ENCODE assay signal across 10 mouse cellular contexts in the genomic region with DNA sequence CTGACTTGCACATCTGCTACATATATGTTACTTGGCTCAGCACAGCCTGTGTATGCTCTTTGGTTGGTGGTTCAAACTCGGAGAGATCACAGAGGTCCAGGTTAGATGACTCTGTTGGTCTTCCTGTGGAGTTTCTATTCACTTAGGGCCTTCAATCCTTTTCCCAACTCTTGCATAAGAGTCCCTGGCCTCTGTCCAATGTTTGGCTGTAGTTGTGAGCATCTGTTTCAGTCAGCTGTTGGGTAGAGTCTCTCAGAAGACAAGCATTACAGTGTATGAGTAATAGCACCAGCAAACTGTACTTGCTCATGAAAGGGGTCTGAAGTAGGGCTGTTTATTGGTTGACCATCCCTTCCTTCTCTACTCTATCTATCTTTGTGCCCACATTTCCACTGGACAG.
DNase-seq lines count a peak whose midpoint lies in the region; ATAC-seq lines count a peak whose summit lies in the region.
"Had no signal": no experiment of that assay in that cellular context is flagged by ENCODE, and none has a peak within 500 bp of the region (broad histone marks: within the 10 kb centered on the region; RNA-seq: fewer than 3 reads in every experiment).

No protein-coding gene starts in this region.

- no peak overlapping the region for H3K27ac ChIP-seq in neural tube, embryonic 15.5 days (replicated peaks)
- H3K27ac ChIP-seq: midbrain, embryonic 12.5 days; stomach, embryonic 15.5 days had no signal

- 65% methylated on average over 1 of the region's 1 CpGs for WGBS in neural tube, embryonic 15.5 days

- H3K9ac ChIP-seq in neural tube, embryonic 15.5 days (replicated peaks) = no peak overlapping the region
- H3K9ac ChIP-seq: midbrain, embryonic 12.5 days; stomach, embryonic 15.5 days had no signal

- no peak for ATAC-seq in neural tube, embryonic 15.5 days (ENCODE audit: low FRiP score)
- ATAC-seq in erythroblast, adult 5-6 weeks (replicated peaks; ENCODE audit: low FRiP score, poor library complexity, severe bottlenecking) = no peak

- no peaks in the 10 kb centered on the region for H3K9me3 ChIP-seq in neural tube, embryonic 15.5 days (replicated peaks)
- H3K9me3 ChIP-seq: midbrain, embryonic 12.5 days; stomach, embryonic 15.5 days had no signal

- no peak overlapping the region for H3K4me3 ChIP-seq in neural tube, embryonic 15.5 days (replicated peaks)
- H3K4me3 ChIP-seq: midbrain, embryonic 12.5 days; stomach, embryonic 15.5 days had no signal

- intact Hi-C loops in left cerebral cortex, postnatal 25 days (cut with DNase I) = no loop called here

- H3K36me3 ChIP-seq in neural tube, embryonic 15.5 days = no peaks in the 10 kb centered on the region
- H3K36me3 ChIP-seq: midbrain, embryonic 12.5 days; stomach, embryonic 15.5 days had no signal

- peak; percentile 19 to 40 for DNase-seq in cerebellum, postnatal 10 days
- no peak for DNase-seq in cerebellum, postnatal 25 days
- DNase-seq in urinary bladder, postnatal 25 days (ENCODE audit: low spot score) = peak; percentile 27
- no peak for DNase-seq in urinary bladder, postnatal 10 days (ENCODE audit: low spot score)
- peak; percentile 30 to 73 for DNase-seq in left cerebral cortex, postnatal 25 days (ENCODE audit: low spot score in 2 of 2)
- no peak for DNase-seq in thymus, adult 18-20 months

- H3K4me1 ChIP-seq in neural tube, embryonic 15.5 days = no peaks in the 10 kb centered on the region
- H3K4me1 ChIP-seq: midbrain, embryonic 12.5 days; stomach, embryonic 15.5 days had no signal

- no peak overlapping the region for H3K4me2 ChIP-seq in neural tube, embryonic 15.5 days
- H3K4me2 ChIP-seq: midbrain, embryonic 12.5 days; stomach, embryonic 15.5 days had no signal

- no peaks in the 10 kb centered on the region for H3K27me3 ChIP-seq in neural tube, embryonic 15.5 days (replicated peaks)
- H3K27me3 ChIP-seq: midbrain, embryonic 12.5 days; stomach, embryonic 15.5 days had no signal

Comparison
In these comparisons a context has a peak if more than half of its experiments do, and no peak if none do; other contexts are left out.
1. DNase-seq: peak in cerebellum, postnatal 10 days (2 of 2), urinary bladder, postnatal 25 days (single experiment) and left cerebral cortex, postnatal 25 days (2 of 2); none in cerebellum, postnatal 25 days (0 of 2), urinary bladder, postnatal 10 days (single experiment) and thymus, adult 18-20 months (0 of 2).